Mouse (Mus musculus): ENCODE data around the gene Pdgfb.

DNA sequence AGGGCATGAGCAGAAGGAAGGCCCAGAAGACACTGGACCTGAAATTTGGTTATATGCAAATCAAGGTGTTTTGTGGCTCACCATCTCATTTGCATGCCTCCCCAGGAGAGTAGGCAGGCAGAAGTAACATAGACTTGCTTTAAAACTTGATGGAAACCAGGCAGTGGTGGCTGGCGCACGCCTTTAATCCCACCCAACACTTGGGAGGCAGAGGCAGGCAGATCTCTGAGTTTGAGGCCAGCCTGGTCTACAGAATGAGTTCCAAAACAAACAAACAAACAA lies 23.3 kb upstream of the Pdgfb start:
- TF ChIP-seq TAL1 (IDR thresholded peaks at IDR 0.05; ENCODE audit: low read length) (no peak), GATA1 (IDR thresholded peaks at IDR 0.05; ENCODE audit: low read length) (no peak)

Measured in erythroblast, embryonic 14.5 days (primary cell).